Mouse (Mus musculus) brain, embryonic 14.5 days (tissue): ENCODE results near the gene Wfikkn2. TPM values are rescaled to one million over a fixed set of nuclear protein-coding genes. Genes with fewer than 3 reads are reported as not detected.

Source experiments
- DNase-seq: peaks from one replicate; pipeline ENCODE4 v3.0.0-alpha.2; 2011; ENCODE audit warnings: low read depth
- CTCF ChIP-seq: fragments of 200-500 bp; IDR thresholded peaks from 2 replicates; pipeline ENCODE4 v1.5.1; 2012; ENCODE audit warnings: inconsistent platforms, mild to moderate bottlenecking, moderate library complexity, borderline replicate concordance; ENCODE audit not compliant: insufficient read depth, insufficient read length; ENCODE audit errors: extremely low read depth
- POLR2A ChIP-seq: fragments of 200-500 bp; IDR thresholded peaks from 2 replicates; pipeline ENCODE4 v1.6.1; 2012; ENCODE audit warnings: mild to moderate bottlenecking, inconsistent platforms, borderline replicate concordance; ENCODE audit not compliant: poor library complexity, insufficient read depth, insufficient read length, severe bottlenecking; ENCODE audit errors: extremely low read depth
- polyA plus RNA-seq: library from polyadenylated mRNA; depleted of rRNA; stranded (reverse); fragments of >200 nt; gene quantifications from 2 replicates; pipeline ENCODE4 v1.2.3, GENCODE M21; 2012; rRNA removed

Wfikkn2 gene
- 6.8 and 9.4 TPM in 2 replicates for polyA plus RNA-seq

DNA sequence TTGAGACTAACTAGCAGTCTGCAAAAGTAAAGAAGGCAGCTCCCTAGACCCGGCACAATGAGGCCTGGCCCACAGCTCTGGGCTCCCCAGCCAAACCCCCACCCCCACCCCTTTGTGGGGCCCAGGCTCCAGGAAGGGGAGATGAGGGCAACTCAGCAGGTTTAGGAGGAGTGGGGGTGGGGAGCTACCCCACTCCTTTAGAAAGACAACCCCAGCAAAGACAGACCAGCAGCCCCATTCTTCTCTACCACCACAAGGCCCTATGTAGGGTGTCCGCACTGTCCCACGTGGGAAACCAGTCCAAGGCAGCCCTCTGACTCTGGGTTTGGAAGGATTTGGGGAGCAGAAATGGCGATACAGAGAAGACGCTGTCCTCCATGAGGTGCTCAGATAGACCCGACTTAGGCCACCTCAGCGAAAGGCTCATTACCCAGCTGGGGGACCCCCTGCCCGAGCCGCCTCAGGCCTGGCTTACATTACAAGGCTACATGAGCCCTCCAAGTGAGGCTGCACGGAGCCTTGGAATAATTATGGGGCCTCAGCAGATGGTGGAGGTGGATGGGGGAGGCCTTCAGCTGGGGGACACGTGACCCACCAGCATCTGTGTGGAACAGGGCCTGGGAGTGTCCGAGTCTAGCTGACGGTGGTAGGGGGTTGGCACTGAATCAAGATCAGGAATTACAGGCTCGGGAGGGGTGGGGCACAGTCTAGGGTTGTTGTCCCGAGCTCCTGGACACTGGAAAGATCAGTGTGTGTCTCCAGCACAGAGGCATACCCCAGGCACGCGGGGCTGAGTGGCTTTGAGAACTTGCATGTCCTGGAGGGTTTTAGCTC is at the start of gene Wfikkn2:
Gene Wfikkn2 (minus strand): TSS at position 51 of the 834 bp plus-strand sequence.
- TF ChIP-seq POLR2A, result no peak
- TF ChIP-seq CTCF, result no peak
- DNase-seq, result peak; percentile 92

DNA sequence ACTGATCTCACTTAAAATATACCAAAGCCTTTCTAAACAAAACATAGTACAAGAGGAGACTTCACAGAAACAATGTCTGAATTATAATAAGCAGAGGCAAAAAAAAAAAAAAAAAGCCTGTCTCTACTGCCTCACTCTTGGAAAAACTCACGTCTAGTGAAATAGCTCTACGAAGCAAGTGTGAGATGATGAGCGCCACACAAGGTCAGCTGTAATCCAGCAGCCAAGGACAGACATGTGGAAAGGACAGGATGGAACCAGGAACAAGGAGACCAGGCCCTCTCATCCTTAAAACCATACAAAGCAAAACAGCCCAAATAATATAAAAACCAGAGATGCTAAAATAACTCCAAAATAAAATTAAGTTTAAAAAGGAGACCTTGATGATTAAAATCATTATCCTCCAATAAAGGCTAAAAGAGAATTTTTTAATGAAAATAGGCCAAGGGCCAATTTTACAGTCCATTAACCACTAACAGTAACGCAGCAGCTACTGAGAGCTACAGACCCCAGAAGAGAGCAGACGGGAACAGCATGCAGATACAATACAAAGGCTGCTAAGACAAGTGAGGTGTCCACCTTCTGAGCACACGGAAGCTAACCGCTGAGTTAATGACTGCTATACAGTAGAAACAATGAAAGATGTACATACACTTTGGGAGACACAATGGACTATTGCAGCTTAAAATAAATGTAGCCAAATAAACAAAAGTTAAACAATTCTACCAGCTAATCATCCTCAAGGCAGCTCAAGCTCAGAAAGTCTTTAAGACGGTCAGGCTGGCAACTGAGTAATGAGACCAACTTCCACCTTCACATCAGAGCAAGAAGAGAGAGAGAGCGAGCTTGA is 49.4 kb upstream of the Wfikkn2 start:
- no peak for DNase-seq
- no peak for TF ChIP-seq POLR2A

DNA sequence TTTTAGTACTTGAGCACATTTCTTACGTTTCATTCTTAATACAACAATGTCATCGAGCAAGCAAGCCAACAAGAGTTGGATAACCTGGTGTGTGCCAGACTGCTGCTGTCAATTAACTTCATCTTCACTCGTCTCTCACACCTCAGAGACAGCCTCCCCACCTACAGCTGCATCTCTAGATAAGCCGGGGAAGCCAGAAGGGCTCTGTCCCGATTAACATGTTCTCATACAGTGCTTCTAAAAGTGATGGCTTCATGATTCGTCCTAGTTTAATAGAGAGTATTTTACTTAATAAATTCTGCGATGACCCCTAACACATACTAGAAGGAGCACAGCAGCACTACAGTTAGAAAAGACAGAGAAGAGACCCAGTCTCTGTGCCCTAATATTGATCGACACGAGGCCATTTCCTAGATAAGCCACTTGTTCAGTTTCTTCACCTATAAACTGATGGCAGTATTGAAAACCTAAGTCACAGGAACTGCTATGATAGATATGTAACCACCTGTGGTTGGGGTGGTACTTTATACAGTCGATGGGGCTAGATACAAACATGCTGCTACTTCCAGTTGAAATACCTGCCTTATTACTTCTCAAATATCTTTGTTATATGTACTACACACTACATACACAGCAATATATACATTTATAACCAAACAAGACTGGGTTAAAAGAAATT is 44.4 kb upstream of the Wfikkn2 start:
- TF ChIP-seq CTCF (no peak), POLR2A (no peak)
- DNase-seq, result no peak

DNA sequence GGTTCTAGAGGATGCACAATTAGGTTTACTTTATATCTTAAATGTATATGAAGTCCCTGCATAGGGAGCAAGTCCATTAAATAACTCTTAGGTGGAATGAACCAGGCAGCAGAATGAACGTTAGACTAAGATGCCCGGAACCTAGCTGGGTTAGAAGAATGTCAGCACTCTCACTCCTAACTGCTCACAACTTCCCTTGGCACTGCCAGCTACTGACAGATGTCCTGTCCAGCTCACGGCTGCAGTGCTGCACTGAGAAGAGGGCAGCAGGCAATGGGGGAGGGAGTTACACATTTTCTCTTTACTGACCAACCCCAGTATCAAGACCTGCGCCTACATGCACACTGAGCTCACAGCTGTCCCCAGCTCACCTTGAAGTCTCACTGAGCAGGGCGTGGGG is 41.3 kb upstream of the Wfikkn2 start:
- TF ChIP-seq CTCF, result no peak
- no peak for TF ChIP-seq POLR2A
- DNase-seq, result no peak

DNA sequence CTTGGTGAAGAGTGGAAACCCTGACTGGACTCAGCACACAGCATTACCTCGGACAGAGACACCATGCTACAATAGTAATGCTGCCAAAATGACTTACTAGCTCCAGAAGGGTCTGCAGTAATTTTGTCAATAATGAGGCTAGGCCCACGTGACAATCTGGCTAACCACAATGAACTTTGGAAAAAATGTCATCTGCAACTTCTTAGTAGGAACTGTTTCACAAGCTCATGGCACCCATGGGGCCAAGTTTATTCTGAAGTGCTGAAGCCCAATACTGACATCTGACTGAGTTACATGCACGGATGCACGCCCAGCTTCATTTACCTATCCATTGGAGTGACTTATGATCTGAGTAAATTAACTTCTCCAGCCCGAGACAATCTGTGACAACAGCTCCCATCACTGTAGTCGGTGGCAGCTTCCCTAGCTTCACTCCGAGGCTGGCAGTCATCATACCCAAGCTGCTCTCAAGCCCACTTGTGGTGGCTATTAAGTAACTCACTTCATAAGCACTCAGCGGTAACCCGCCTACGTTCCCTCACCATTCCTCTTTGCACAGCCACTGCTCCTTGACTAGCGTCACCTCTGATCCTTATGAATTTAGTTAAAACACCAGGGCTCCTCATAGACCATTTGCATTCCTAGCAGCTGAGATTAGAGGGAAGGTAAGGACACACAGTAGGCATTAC is 40.2 kb upstream of the Wfikkn2 start:
- DNase-seq, result no peak
- TF ChIP-seq CTCF (no peak), POLR2A (no peak)

DNA sequence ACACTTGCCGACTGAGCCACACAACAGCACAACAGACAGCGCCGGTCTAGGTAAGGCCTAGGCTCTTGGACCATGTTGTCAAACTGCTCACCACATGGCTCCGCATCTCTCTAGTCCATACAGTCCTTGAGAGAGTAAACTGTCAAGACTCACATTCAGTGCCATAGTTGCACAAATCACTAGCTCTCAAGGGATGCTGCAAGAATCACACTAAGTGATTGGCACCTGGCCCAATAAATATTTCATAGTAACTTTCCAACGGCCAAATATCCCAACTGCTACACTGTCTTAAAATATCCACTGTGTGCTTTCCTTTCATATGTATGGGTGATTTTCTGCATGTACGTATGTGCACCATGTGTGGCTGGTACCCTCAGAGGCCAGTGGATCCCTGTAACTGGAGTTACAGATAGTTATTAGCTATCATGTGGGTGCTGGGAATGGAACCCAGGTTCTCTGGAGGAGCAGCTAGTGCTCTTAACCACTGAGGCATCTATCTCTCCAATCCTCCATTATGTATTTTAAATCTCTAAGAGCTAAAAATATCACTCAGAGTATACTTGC is 37.8 kb upstream of the Wfikkn2 start:
- no peak for DNase-seq
- TF ChIP-seq POLR2A (no peak), CTCF (no peak)

DNA sequence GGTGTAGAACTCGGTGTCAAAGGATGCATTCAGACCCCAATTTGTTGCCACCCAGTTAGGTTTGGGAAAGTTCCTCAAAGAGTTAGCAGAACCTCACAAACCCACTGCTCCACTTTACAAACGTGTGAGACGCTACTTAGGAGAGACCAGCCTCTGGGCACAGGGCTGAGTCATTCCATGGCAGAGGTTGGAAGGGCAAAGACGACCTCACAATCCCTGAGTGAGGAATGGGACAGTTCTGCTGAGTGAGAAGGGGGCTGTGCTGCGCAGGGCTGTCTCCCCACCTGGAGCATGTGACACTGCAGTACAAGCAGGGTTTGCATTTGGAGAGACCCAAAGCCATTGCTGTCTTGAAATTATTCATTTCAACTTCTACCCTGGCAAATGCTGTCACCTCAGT is 36.5 kb upstream of the Wfikkn2 start:
- DNase-seq, result peak; percentile 32

DNA sequence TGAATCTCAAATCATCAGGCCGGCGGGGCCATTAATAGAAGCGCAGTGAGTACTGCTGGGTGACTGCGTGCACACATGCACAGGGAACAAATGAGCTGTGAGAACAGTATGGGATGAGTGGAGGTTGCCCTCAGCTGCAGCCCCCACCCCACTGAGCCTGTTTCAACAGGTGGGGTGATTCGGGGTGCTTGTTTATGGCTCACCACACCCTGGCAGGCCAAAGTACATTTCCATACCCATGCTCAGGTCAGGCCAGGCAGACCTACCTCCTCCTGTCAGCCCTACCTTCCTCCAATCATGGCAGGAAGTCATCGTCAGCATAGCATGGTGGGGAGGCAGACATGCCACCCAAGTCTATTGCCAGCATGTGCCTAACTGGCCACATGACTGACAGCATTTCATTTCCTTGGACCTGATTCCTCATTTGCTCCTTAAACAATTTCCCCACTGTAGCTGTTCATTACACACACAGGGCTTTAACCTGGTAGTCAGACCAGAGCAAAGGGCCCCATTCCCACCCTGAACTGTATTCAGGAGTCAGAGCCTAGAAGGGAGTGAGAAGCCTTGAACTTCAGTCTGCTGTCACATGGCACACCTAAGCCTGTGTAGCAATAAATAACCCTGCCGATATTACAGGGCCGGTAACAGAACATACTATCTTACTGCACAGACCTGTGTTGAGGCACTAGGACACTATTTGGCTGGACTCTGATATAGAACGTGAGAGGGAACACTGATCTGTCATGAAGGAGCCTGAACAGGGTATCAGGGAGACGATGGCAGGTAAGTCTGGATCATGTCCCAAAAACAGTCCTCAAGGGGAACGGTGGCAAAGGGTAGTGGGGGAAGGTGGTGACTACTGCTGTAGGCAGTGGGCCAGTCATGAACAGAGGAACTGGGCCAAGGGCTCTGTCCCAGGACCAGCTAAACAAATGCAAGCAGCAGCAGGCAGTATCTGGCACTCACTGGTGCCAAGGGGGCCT is 35.7 kb upstream of the Wfikkn2 start, which contains the start of gene Gm21885:
Gene Gm21885 (plus strand): TSS at position 675 of the 983 bp plus-strand sequence.
- TF ChIP-seq CTCF, result no peak
- TF ChIP-seq POLR2A, result no peak
- peak; percentile 71 for DNase-seq

More for the DNA sequence above, 36.5 kb upstream of the Wfikkn2 start:
- no peak for TF ChIP-seq POLR2A
- no peak for TF ChIP-seq CTCF

DNA sequence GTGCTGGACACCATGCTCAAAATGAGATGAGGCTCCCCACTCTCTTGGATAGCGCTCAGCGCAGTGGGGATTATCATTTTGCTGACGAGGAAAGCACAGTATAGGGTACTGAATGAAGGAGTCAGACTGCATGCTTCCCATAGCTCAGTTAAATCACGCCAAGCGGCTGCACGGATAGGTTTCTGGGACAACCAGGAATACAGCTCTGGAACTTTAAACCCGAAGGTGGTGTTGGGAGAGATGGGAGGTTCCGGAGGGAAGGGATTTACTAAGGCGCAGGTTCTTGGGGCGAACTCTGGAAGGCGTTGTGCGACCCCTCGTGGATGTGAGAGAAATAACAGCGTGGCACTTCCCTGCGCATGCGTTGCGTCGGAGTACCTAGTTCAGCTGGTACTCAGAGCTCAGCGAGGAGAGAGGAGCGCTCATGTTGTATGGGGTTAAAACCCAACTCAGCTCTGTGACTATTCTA is 31.1 kb upstream of the Wfikkn2 start:
- peak; percentile 98 for TF ChIP-seq CTCF
- no peak for TF ChIP-seq POLR2A
- DNase-seq, result peak; percentile 97
